Mouse (Mus musculus) retina, embryonic 14.5 days (tissue): ENCODE data around the gene Ttc7.
"Not testable (repeated sequence)": the region's sequence is repeated elsewhere in the genome, so short reads cannot be mapped to it uniquely, and the experiment has no call there.

Experiments
- DNase-seq: peaks from one replicate; pipeline ENCODE4 v3.0.0-alpha.2; 2015; ENCODE audit warnings: low spot score

Ttc7 gene

GRCm38 (mm10) chr17:87286481-87287143 is 3.9 kb downstream of the Ttc7 start:
- DNase-seq, result no peak

GRCm38 (mm10) chr17:87287197-87287777 is 4.6 kb downstream of the Ttc7 start:
- no peak for DNase-seq

GRCm38 (mm10) chr17:87288131-87288530 is 5.4 kb downstream of the Ttc7 start:
- peak; percentile 38 for DNase-seq

- DNase-seq, result no peak
Measured at GRCm38 (mm10) chr17:87289367-87289766, 6.7 kb downstream of the Ttc7 start.

GRCm38 (mm10) chr17:87291037-87291436 is 8.4 kb downstream of the Ttc7 start:
- no peak for DNase-seq

- no peak for DNase-seq
Measured at GRCm38 (mm10) chr17:87291782-87292181, 9.1 kb downstream of the Ttc7 start.

- DNase-seq, result no peak
Measured at GRCm38 (mm10) chr17:87293125-87293524, 10.4 kb downstream of the Ttc7 start.

GRCm38 (mm10) chr17:87295738-87296137 is 13.1 kb downstream of the Ttc7 start:
- no peak for DNase-seq

GRCm38 (mm10) chr17:87296701-87297100 is 14.0 kb downstream of the Ttc7 start:
- DNase-seq, result not testable (repeated sequence)

GRCm38 (mm10) chr17:87298944-87299343 is 16.3 kb downstream of the Ttc7 start:
- no peak for DNase-seq

GRCm38 (mm10) chr17:87300340-87300739 is 17.7 kb downstream of the Ttc7 start:
- DNase-seq, result no peak

- not testable (repeated sequence) for DNase-seq
Measured at GRCm38 (mm10) chr17:87301607-87302006, 18.9 kb downstream of the Ttc7 start.

GRCm38 (mm10) chr17:87302014-87302794 is 19.5 kb downstream of the Ttc7 start:
- DNase-seq, result no peak

- DNase-seq, result no peak
Measured at GRCm38 (mm10) chr17:87304151-87304894, 21.6 kb downstream of the Ttc7 start.

GRCm38 (mm10) chr17:87305065-87305464 is 22.4 kb downstream of the Ttc7 start:
- no peak for DNase-seq

- no peak for DNase-seq
Measured at GRCm38 (mm10) chr17:87306746-87307145, 24.1 kb downstream of the Ttc7 start.

GRCm38 (mm10) chr17:87309073-87309788 is 26.5 kb downstream of the Ttc7 start:
- DNase-seq, result no peak

GRCm38 (mm10) chr17:87310497-87310896 is 27.8 kb downstream of the Ttc7 start:
- DNase-seq, result no peak

GRCm38 (mm10) chr17:87312351-87312750 is 29.7 kb downstream of the Ttc7 start:
- peak; percentile 63 for DNase-seq

- DNase-seq, result peak; percentile 27
Measured at GRCm38 (mm10) chr17:87312924-87313870, 30.5 kb downstream of the Ttc7 start.

- no peak for DNase-seq
Measured at GRCm38 (mm10) chr17:87314121-87314520, 31.4 kb downstream of the Ttc7 start.
